8 mouse cellular contexts compared by ENCODE assay signal in the genomic region with DNA sequence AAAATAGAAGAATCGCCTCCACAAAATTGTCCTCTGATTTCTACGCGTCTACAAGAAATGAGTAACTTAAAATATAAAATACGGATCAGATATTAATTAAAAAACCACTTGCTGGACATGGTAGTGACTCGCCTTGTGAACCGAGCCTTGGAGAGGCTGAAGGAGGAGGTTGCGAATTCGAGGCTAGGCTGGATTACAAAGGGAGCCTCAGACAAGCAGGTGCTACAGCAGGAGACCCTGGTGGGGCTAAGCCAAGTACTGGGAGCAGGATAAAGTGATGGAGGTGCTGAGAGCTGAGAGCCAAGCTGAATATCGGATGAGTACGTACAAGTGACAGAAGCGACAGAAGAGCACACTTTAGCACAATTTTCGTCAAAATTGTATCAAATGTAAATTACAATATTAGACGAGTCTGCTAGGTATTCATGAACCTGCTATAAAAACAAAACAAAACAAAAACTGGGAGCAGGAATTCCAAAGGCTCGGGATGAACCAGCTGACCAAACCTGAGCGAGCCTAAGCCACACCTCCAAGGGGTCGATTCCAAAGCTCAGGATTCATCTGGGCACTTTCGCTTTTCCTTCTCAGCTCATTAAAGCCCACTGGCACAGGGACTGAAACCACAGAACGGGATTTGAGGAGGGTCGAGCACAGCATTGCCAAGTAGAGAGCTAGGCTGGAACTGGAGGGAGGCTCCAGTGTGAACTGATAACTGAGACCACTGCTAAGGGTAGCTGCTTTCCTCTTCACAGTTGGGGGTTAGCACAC. TPM values are rescaled to one million over a fixed set of nuclear protein-coding genes. Genes with fewer than 3 reads are reported as not detected.
A peak's percentile ranks its signal among the peaks of the same experiment; 100 is the strongest.
DNase-seq lines count a peak whose midpoint lies in the region; ATAC-seq and TF ChIP-seq lines count a peak whose summit lies in the region.

TSS of gene Ppp1r37 (minus strand) at position 434 of the 768 bp plus-strand sequence.

- DNase-seq in lung, adult 2 months: no peak
- DNase-seq in lung, postnatal 25 days (ENCODE audit: low spot score): no peak
- no peak for DNase-seq in adrenal gland, postnatal 4 days (ENCODE audit: low spot score in 2 of 2)
- DNase-seq in gastrocnemius, adult 2 months: peak; percentile 40
- DNase-seq in hindbrain, embryonic 14.5 days (ENCODE audit: low spot score): peak; percentile 57
- DNase-seq in left cerebral cortex, postnatal 4 days: no peak
- no peak for DNase-seq in ovary, postnatal 10 days (ENCODE audit: low spot score)

- H3K27me3 ChIP-seq in hindbrain, embryonic 14.5 days (ENCODE audit: control insufficient read depth, insufficient read depth, low read length): no peaks in the 10 kb centered on the region
- H3K27me3 ChIP-seq in midbrain, embryonic 16.5 days (ENCODE audit: control insufficient read depth, insufficient read depth, low read depth, low read length): no peaks in the 10 kb centered on the region

- intact Hi-C loops in gastrocnemius, adult 2 months (cut with DNase I): no loop called here
- intact Hi-C loops in left cerebral cortex, postnatal 4 days (cut with DNase I): no loop called here

- H3K9ac ChIP-seq in hindbrain, embryonic 14.5 days: peak within 1 kb of the TSS; percentile 96
- peak within 1 kb of the TSS; percentile 98 for H3K9ac ChIP-seq in midbrain, embryonic 16.5 days (ENCODE audit: low read depth, low read length)

- TF ChIP-seq POLR2A in lung, adult 2 months (IDR thresholded peaks at IDR 0.05; ENCODE audit: borderline replicate concordance, extremely low read depth, low read depth, low read length): no peak

- H3K36me3 ChIP-seq in hindbrain, embryonic 14.5 days (replicated peaks; ENCODE audit: control insufficient read depth, insufficient read depth): peaks cover 20% of the 10 kb centered on the region
- peaks cover 17% of the 10 kb centered on the region for H3K36me3 ChIP-seq in midbrain, embryonic 16.5 days (ENCODE audit: control insufficient read depth, insufficient read depth, low read length)

- peaks cover 18% of the 10 kb centered on the region for H3K4me1 ChIP-seq in lung, adult 2 months (ENCODE audit: control insufficient read depth, insufficient read depth, low read length)
- H3K4me1 ChIP-seq in hindbrain, embryonic 14.5 days (replicated peaks; ENCODE audit: control insufficient read depth, insufficient read depth, low read length): peaks cover 36% of the 10 kb centered on the region
- peaks cover 42% of the 10 kb centered on the region for H3K4me1 ChIP-seq in midbrain, embryonic 16.5 days (ENCODE audit: control insufficient read depth, insufficient read depth, low read length)

- peak within 1 kb of the TSS; percentile 98 for H3K27ac ChIP-seq in gastrocnemius, adult 2 months
- peak within 1 kb of the TSS; percentile 98 for H3K27ac ChIP-seq in hindbrain, embryonic 14.5 days
- H3K27ac ChIP-seq in midbrain, embryonic 16.5 days (ENCODE audit: low read length): peak within 1 kb of the TSS; percentile 96

- ATAC-seq in hindbrain, embryonic 14.5 days (ENCODE audit: low FRiP score): peak; percentile 15; the same call in 1 of the 2 replicates
- ATAC-seq in midbrain, embryonic 16.5 days: peak; percentile 64

- H3K4me3 ChIP-seq in lung, adult 2 months (replicated peaks; ENCODE audit: extremely low read depth, low read depth, low read length): peak within 1 kb of the TSS; percentile 75
- peak within 1 kb of the TSS; percentile 100 for H3K4me3 ChIP-seq in gastrocnemius, adult 2 months
- H3K4me3 ChIP-seq in hindbrain, embryonic 14.5 days (replicated peaks; ENCODE audit: low read length): peak within 1 kb of the TSS; percentile 99
- H3K4me3 ChIP-seq in midbrain, embryonic 16.5 days (ENCODE audit: low read depth, low read length): peak within 1 kb of the TSS; percentile 98

- H3K4me2 ChIP-seq in hindbrain, embryonic 14.5 days (replicated peaks): peak within 1 kb of the TSS; percentile 97
- H3K4me2 ChIP-seq in midbrain, embryonic 16.5 days (ENCODE audit: low read length): peak within 1 kb of the TSS; percentile 97

- WGBS in lung, adult 2 months: 2% methylated on average over 19 of the region's 19 CpGs
- WGBS in hindbrain, embryonic 14.5 days: 3% methylated on average over 19 of the region's 19 CpGs
- 2% methylated on average over 19 of the region's 19 CpGs for WGBS in midbrain, embryonic 16.5 days

- TF ChIP-seq CTCF in lung, adult 2 months (IDR thresholded peaks at IDR 0.05; ENCODE audit: insufficient read depth, low read length): no peak
- no peak for TF ChIP-seq CTCF in gastrocnemius, adult 2 months (IDR thresholded peaks at IDR 0.05)

- no peaks in the 10 kb centered on the region for H3K9me3 ChIP-seq in hindbrain, embryonic 14.5 days (ENCODE audit: control insufficient read depth, low read length)
- no peaks in the 10 kb centered on the region for H3K9me3 ChIP-seq in midbrain, embryonic 16.5 days (replicated peaks; ENCODE audit: control insufficient read depth, low read length, poor library complexity, severe bottlenecking)

RNA-seq across cellular contexts. Expression of gene Ppp1r37, which starts in this region (rescaled TPM):
- polyA plus RNA-seq in lung, adult 2 months (2012; rRNA removed): 113 and 121 TPM in 2 replicates
- 10 to 100 TPM; 66.7 to 67.1 TPM for total RNA-seq in adrenal gland, postnatal 4 days (2021)
- total RNA-seq in gastrocnemius, adult 2 months (2021): 10 to 100 TPM; 48.4 to 49.1 TPM
- 12.7 and 12.9 TPM in 2 replicates for polyA plus RNA-seq in hindbrain, embryonic 14.5 days (2014; fragmentation: Nextera tagmentation; extraction: Ambion mirVana)
- total RNA-seq in left cerebral cortex, postnatal 4 days (2021): 10 to 100 TPM; 81.1 to 85.1 TPM
- 34.7 and 37.8 TPM in 2 replicates for polyA plus RNA-seq in midbrain, embryonic 16.5 days (2015; fragmentation: Nextera tagmentation; extraction: Ambion mirVana)

Comparison
In these comparisons a context has a peak if more than half of its experiments do, and no peak if none do; other contexts are left out.
1. DNase-seq: peak in gastrocnemius, adult 2 months (single experiment) and hindbrain, embryonic 14.5 days (single experiment); none in lung, adult 2 months (single experiment), lung, postnatal 25 days (single experiment), adrenal gland, postnatal 4 days (0 of 2), left cerebral cortex, postnatal 4 days (single experiment) and ovary, postnatal 10 days (single experiment).
2. Peak in every context shown above with its lines, with median percentiles within 50 percentile points of each other: H3K4me3 ChIP-seq and H3K27ac ChIP-seq.